Mouse (Mus musculus): ENCODE measurements around the gene Tulp2. TPM values are rescaled to one million over a fixed set of nuclear protein-coding genes. Genes with fewer than 3 reads are reported as not detected.

Gene Tulp2
- polyA plus RNA-seq, 1 experiment from 2014 or later = 0.15 TPM

GRCm38 (mm10) chr7:45550821-45551511, 69.3 kb downstream of the Tulp2 start:
- Histone ChIP-seq H3K9me3 (ENCODE audit: control insufficient read depth, low read length) (no peaks in the 10 kb centered on the region), H3K9ac (ENCODE audit: low read length) (no peak overlapping the region)
- WGBS = 83% methylated on average over 11 of the region's 11 CpGs

DNA sequence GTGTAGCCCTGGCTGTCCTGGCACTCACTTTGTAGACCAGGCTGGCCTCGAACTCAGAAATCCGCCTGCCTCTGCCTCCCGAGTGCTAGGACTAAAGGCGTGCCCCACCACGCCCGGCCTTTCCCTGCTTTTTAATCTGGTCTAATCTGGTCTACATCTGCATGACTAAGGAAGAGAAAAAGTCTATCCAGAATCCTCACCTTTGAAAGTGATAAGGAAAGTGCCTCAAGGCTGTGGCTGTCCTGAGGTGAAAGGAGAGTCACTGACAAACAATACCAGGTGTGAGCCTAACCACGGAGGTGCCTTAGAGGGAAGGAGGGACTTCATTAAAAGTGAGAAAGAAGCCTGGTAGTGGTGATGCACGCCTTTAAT, 69.8 kb downstream of the Tulp2 start:
- Histone ChIP-seq H3K27ac (ENCODE audit: low read depth, low read length) (no peak overlapping the region), H3K9ac (ENCODE audit: low read length) (no peak overlapping the region), H3K4me1 (ENCODE audit: control insufficient read depth, insufficient read depth, low read length) (no peaks in the 10 kb centered on the region), H3K9me3 (ENCODE audit: control insufficient read depth, low read length) (no peaks in the 10 kb centered on the region), H3K27me3 (ENCODE audit: control insufficient read depth, insufficient read depth, low read length) (no peaks in the 10 kb centered on the region), H3K4me3 (ENCODE audit: low read depth, low read length) (no peak overlapping the region), H3K36me3 (ENCODE audit: control insufficient read depth, insufficient read depth, low read length) (no peaks in the 10 kb centered on the region), H3K4me2 (no peak overlapping the region)
- no peak for ATAC-seq (ENCODE audit: low FRiP score)
- DNase-seq (ENCODE audit: low spot score, missing footprints) = no peak
- 90% methylated on average over 8 of the region's 8 CpGs for WGBS

More at GRCm38 (mm10) chr7:45550821-45551511, 69.3 kb downstream of the Tulp2 start:
- Histone ChIP-seq H3K4me2 (no peak overlapping the region), H3K27ac (ENCODE audit: low read depth, low read length) (no peak overlapping the region), H3K36me3 (ENCODE audit: control insufficient read depth, insufficient read depth, low read length) (no peaks in the 10 kb centered on the region), H3K27me3 (ENCODE audit: control insufficient read depth, insufficient read depth, low read length) (no peaks in the 10 kb centered on the region), H3K4me1 (ENCODE audit: control insufficient read depth, insufficient read depth, low read length) (no peaks in the 10 kb centered on the region), H3K4me3 (ENCODE audit: low read depth, low read length) (no peak overlapping the region)
- DNase-seq (ENCODE audit: low spot score, missing footprints) = no peak
- no peak for ATAC-seq (ENCODE audit: low FRiP score)

DNA sequence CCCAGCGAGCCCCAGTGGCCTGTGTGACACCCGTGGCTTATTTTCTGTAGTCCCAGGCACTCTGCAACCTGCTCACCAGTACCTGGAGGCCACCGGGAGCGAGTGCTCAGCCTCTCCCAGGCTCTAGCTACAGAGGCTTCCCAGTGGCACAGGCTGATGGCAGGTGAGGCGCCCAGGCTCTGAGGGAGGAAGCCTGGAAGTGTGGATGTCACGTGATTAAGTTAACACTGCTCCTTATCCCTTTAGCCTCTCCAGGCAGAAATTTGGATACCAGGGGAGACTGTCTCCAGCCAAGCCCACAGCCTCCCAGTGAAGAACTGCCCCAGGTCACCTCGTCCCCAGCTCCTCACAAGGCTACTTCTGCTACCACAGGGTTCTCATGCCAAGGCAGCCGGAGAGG, 71.8 kb downstream of the Tulp2 start:
- whole genome bisulfite sequencing = 71% methylated on average over 8 of the region's 8 CpGs
- DNase-seq (ENCODE audit: low spot score, missing footprints) = no peak
- ATAC-seq (ENCODE audit: low FRiP score) = no peak
- H3K4me1 ChIP-seq (ENCODE audit: control insufficient read depth, insufficient read depth, low read length) = no peaks in the 10 kb centered on the region
- H3K9ac ChIP-seq (ENCODE audit: low read length) = no peak overlapping the region
- H3K27ac ChIP-seq (ENCODE audit: low read depth, low read length) = no peak overlapping the region
- no peaks in the 10 kb centered on the region for H3K27me3 ChIP-seq (ENCODE audit: control insufficient read depth, insufficient read depth, low read length)
- H3K36me3 ChIP-seq (ENCODE audit: control insufficient read depth, insufficient read depth, low read length) = no peaks in the 10 kb centered on the region
- no peaks in the 10 kb centered on the region for H3K9me3 ChIP-seq (ENCODE audit: control insufficient read depth, low read length)
- no peak overlapping the region for H3K4me2 ChIP-seq
- H3K4me3 ChIP-seq (ENCODE audit: low read depth, low read length) = no peak overlapping the region

GRCm38 (mm10) chr7:45553990-45554389, 72.3 kb downstream of the Tulp2 start:
- H3K27me3 ChIP-seq (ENCODE audit: control insufficient read depth, insufficient read depth, low read length) = no peaks in the 10 kb centered on the region
- no peaks in the 10 kb centered on the region for H3K9me3 ChIP-seq (ENCODE audit: control insufficient read depth, low read length)
- no peaks in the 10 kb centered on the region for H3K36me3 ChIP-seq (ENCODE audit: control insufficient read depth, insufficient read depth, low read length)
- H3K9ac ChIP-seq (ENCODE audit: low read length) = no peak overlapping the region
- no peaks in the 10 kb centered on the region for H3K4me1 ChIP-seq (ENCODE audit: control insufficient read depth, insufficient read depth, low read length)
- H3K4me2 ChIP-seq = no peak overlapping the region
- ATAC-seq (ENCODE audit: low FRiP score) (no peak), DNase-seq (ENCODE audit: low spot score, missing footprints) (no peak)
- H3K27ac ChIP-seq (ENCODE audit: low read depth, low read length) = no peak overlapping the region
- WGBS = 91% methylated on average over 2 of the region's 2 CpGs
- H3K4me3 ChIP-seq (ENCODE audit: low read depth, low read length) = no peak overlapping the region

- H3K36me3 ChIP-seq (ENCODE audit: control insufficient read depth, insufficient read depth, low read length) = no peaks in the 10 kb centered on the region
- no peaks in the 10 kb centered on the region for H3K27me3 ChIP-seq (ENCODE audit: control insufficient read depth, insufficient read depth, low read length)
- WGBS = 47% methylated on average over 8 of the region's 8 CpGs
- no peak within 1 kb of the TSS for H3K4me3 ChIP-seq (ENCODE audit: low read depth, low read length)
- no peak within 1 kb of the TSS for H3K9ac ChIP-seq (ENCODE audit: low read length)
- no peak for ATAC-seq (ENCODE audit: low FRiP score)
- no peak within 1 kb of the TSS for H3K4me2 ChIP-seq
- H3K27ac ChIP-seq (ENCODE audit: low read depth, low read length) = no peak within 1 kb of the TSS
- DNase-seq (ENCODE audit: low spot score, missing footprints) = no peak
- no peaks in the 10 kb centered on the region for H3K4me1 ChIP-seq (ENCODE audit: control insufficient read depth, insufficient read depth, low read length)
- no peaks in the 10 kb centered on the region for H3K9me3 ChIP-seq (ENCODE audit: control insufficient read depth, low read length)
Observed at GRCm38 (mm10) chr7:45554744-45555143, 73.1 kb downstream of the Tulp2 start, which contains the start of gene Hsd17b14. Gene Hsd17b14, plus strand, starts transcription at chr7:45554893.

- Histone ChIP-seq H3K4me1 (ENCODE audit: control insufficient read depth, insufficient read depth, low read length) (no peaks in the 10 kb centered on the region), H3K36me3 (ENCODE audit: control insufficient read depth, insufficient read depth, low read length) (no peaks in the 10 kb centered on the region), H3K4me3 (ENCODE audit: low read depth, low read length) (no peak overlapping the region), H3K27ac (ENCODE audit: low read depth, low read length) (no peak overlapping the region), H3K4me2 (no peak overlapping the region), H3K9me3 (ENCODE audit: control insufficient read depth, low read length) (no peaks in the 10 kb centered on the region), H3K27me3 (ENCODE audit: control insufficient read depth, insufficient read depth, low read length) (no peaks in the 10 kb centered on the region), H3K9ac (ENCODE audit: low read length) (no peak overlapping the region)
- WGBS = 31% methylated on average over 8 of the region's 8 CpGs
- ATAC-seq (ENCODE audit: low FRiP score) (no peak), DNase-seq (ENCODE audit: low spot score, missing footprints) (peak; percentile 97)
Observed at GRCm38 (mm10) chr7:45555787-45556186, 74.1 kb downstream of the Tulp2 start.

DNA sequence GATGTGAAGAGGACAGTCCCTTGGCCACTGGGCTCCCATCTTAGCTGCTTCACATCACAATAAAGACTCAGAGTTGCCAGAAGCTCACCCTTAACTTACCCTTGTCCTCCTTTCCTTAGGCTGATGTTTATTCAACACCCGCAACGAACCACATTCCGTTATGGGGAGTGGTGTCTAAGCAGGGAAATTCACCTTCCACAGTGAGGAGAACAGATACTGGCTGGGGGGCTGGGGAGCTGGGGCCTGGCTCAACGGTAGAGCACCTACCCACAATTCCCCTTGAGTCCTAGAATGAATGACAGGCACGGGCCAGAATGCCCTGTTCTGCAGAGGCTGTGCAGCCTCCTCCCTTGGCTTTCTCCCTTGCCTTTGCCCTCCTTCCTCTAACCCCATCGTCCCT, 77.2 kb downstream of the Tulp2 start:
- no peaks in the 10 kb centered on the region for H3K36me3 ChIP-seq (ENCODE audit: control insufficient read depth, insufficient read depth, low read length)
- no peak for ATAC-seq (ENCODE audit: low FRiP score)
- H3K4me3 ChIP-seq (ENCODE audit: low read depth, low read length) = no peak overlapping the region
- no peaks in the 10 kb centered on the region for H3K9me3 ChIP-seq (ENCODE audit: control insufficient read depth, low read length)
- no peak for DNase-seq (ENCODE audit: low spot score, missing footprints)
- H3K4me2 ChIP-seq = no peak overlapping the region
- H3K9ac ChIP-seq (ENCODE audit: low read length) = no peak overlapping the region
- no peaks in the 10 kb centered on the region for H3K27me3 ChIP-seq (ENCODE audit: control insufficient read depth, insufficient read depth, low read length)
- WGBS = 73% methylated on average over 6 of the region's 6 CpGs
- no peaks in the 10 kb centered on the region; the same call in 1 of the 2 replicates for H3K4me1 ChIP-seq (ENCODE audit: control insufficient read depth, insufficient read depth, low read length)
- H3K27ac ChIP-seq (ENCODE audit: low read depth, low read length) = no peak overlapping the region

- DNase-seq (ENCODE audit: low spot score, missing footprints) = no peak
- 84% methylated on average over 7 of the region's 7 CpGs for WGBS
- no peaks in the 10 kb centered on the region for H3K36me3 ChIP-seq (ENCODE audit: control insufficient read depth, insufficient read depth, low read length)
Observed at GRCm38 (mm10) chr7:45560241-45560640, 78.6 kb downstream of the Tulp2 start.

GRCm38 (mm10) chr7:45560843-45561623, 79.4 kb downstream of the Tulp2 start:
- DNase-seq (ENCODE audit: low spot score, missing footprints) (peak; percentile 94), ATAC-seq (ENCODE audit: low FRiP score) (no peak)
- WGBS = 29% methylated on average over 17 of the region's 17 CpGs
- Histone ChIP-seq H3K27ac (ENCODE audit: low read depth, low read length) (no peak overlapping the region), H3K4me2 (no peak overlapping the region), H3K36me3 (ENCODE audit: control insufficient read depth, insufficient read depth, low read length) (no peaks in the 10 kb centered on the region), H3K4me1 (ENCODE audit: control insufficient read depth, insufficient read depth, low read length) (no peaks in the 10 kb centered on the region; the same call in 1 of the 2 replicates), H3K9me3 (ENCODE audit: control insufficient read depth, low read length) (no peaks in the 10 kb centered on the region), H3K9ac (ENCODE audit: low read length) (no peak overlapping the region), H3K4me3 (ENCODE audit: low read depth, low read length) (no peak overlapping the region), H3K27me3 (ENCODE audit: control insufficient read depth, insufficient read depth, low read length) (no peaks in the 10 kb centered on the region)

More at GRCm38 (mm10) chr7:45560241-45560640, 78.6 kb downstream of the Tulp2 start:
- H3K9me3 ChIP-seq (ENCODE audit: control insufficient read depth, low read length) = no peaks in the 10 kb centered on the region
- no peak overlapping the region for H3K4me3 ChIP-seq (ENCODE audit: low read depth, low read length)
- no peak overlapping the region for H3K4me2 ChIP-seq
- no peak for ATAC-seq (ENCODE audit: low FRiP score)
- H3K9ac ChIP-seq (ENCODE audit: low read length) = no peak overlapping the region
- no peaks in the 10 kb centered on the region; the same call in 1 of the 2 replicates for H3K4me1 ChIP-seq (ENCODE audit: control insufficient read depth, insufficient read depth, low read length)
- no peak overlapping the region for H3K27ac ChIP-seq (ENCODE audit: low read depth, low read length)
- no peaks in the 10 kb centered on the region for H3K27me3 ChIP-seq (ENCODE audit: control insufficient read depth, insufficient read depth, low read length)
